Mouse (Mus musculus): ENCODE measurements around the gene Zfp446.
A peak's percentile ranks its signal among the peaks of the same experiment; 100 is the strongest.
"Not testable (repeated sequence)": the region's sequence is repeated elsewhere in the genome, so short reads cannot be mapped to it uniquely, and the experiment has no call there.

The Zfp446 gene

GRCm38 (mm10) chr7:12977682-12978389 lies at the start of gene Zfp446:
TSS of gene Zfp446 (plus strand) at chr7:12977848.
- DNase-seq = peak; percentile 98

- DNase-seq = no peak
Observed at GRCm38 (mm10) chr7:12933615-12934140, 44.0 kb upstream of the Zfp446 start.

GRCm38 (mm10) chr7:12934808-12935207 lies 42.8 kb upstream of the Zfp446 start:
- no peak for DNase-seq

GRCm38 (mm10) chr7:12937254-12937803 lies 40.3 kb upstream of the Zfp446 start:
- DNase-seq = not testable (repeated sequence)

- no peak for DNase-seq
Observed at GRCm38 (mm10) chr7:12940599-12940998, 37.0 kb upstream of the Zfp446 start.

- no peak for DNase-seq
Observed at GRCm38 (mm10) chr7:12943488-12943887, 34.2 kb upstream of the Zfp446 start.

GRCm38 (mm10) chr7:12949032-12949871 lies 28.4 kb upstream of the Zfp446 start:
- DNase-seq = peak; percentile 87

- no peak for DNase-seq
Observed at GRCm38 (mm10) chr7:12949872-12950229, 27.8 kb upstream of the Zfp446 start.

GRCm38 (mm10) chr7:12954896-12955295 lies 22.8 kb upstream of the Zfp446 start:
- DNase-seq = no peak

- DNase-seq = no peak
Observed at GRCm38 (mm10) chr7:12957511-12957910, 20.1 kb upstream of the Zfp446 start.

- no peak for DNase-seq
Observed at GRCm38 (mm10) chr7:12958948-12959347, 18.7 kb upstream of the Zfp446 start.

GRCm38 (mm10) chr7:12959718-12960117 lies 17.9 kb upstream of the Zfp446 start:
- no peak for DNase-seq

GRCm38 (mm10) chr7:12961511-12962141 lies 16.0 kb upstream of the Zfp446 start:
- peak; percentile 54 for DNase-seq

- peak; percentile 85 for DNase-seq
Observed at GRCm38 (mm10) chr7:12965678-12966091, 12.0 kb upstream of the Zfp446 start, which contains the start of gene Zfp324. TSS of gene Zfp324 (plus strand) at chr7:12965838.

GRCm38 (mm10) chr7:12966104-12966845 lies 11.4 kb upstream of the Zfp446 start:
- peak; percentile 60 for DNase-seq

GRCm38 (mm10) chr7:12970906-12971305 lies 6.7 kb upstream of the Zfp446 start:
- no peak for DNase-seq

- DNase-seq = no peak
Observed at GRCm38 (mm10) chr7:12978931-12979722, 1.5 kb downstream of the Zfp446 start.

GRCm38 (mm10) chr7:12979776-12980175 lies 2.1 kb downstream of the Zfp446 start:
- no peak for DNase-seq

- no peak for DNase-seq
Observed at GRCm38 (mm10) chr7:12980291-12980690, 2.6 kb downstream of the Zfp446 start.

- DNase-seq = no peak
Observed at GRCm38 (mm10) chr7:12985724-12986123, 8.1 kb downstream of the Zfp446 start.

- no peak for DNase-seq
Observed at GRCm38 (mm10) chr7:12986906-12987305, 9.3 kb downstream of the Zfp446 start.

Measured in right cerebral cortex, postnatal 14 days (tissue).